Mouse (Mus musculus) spleen, postnatal 4 days (tissue): ENCODE results near the gene Apom.

Experiments
- DNase-seq, 2 experiments: peaks; one replicate each; pipeline ENCODE4 v3.0.0; 2022; ENCODE audit warnings: low spot score in 2 of 2

Apom gene

DNA sequence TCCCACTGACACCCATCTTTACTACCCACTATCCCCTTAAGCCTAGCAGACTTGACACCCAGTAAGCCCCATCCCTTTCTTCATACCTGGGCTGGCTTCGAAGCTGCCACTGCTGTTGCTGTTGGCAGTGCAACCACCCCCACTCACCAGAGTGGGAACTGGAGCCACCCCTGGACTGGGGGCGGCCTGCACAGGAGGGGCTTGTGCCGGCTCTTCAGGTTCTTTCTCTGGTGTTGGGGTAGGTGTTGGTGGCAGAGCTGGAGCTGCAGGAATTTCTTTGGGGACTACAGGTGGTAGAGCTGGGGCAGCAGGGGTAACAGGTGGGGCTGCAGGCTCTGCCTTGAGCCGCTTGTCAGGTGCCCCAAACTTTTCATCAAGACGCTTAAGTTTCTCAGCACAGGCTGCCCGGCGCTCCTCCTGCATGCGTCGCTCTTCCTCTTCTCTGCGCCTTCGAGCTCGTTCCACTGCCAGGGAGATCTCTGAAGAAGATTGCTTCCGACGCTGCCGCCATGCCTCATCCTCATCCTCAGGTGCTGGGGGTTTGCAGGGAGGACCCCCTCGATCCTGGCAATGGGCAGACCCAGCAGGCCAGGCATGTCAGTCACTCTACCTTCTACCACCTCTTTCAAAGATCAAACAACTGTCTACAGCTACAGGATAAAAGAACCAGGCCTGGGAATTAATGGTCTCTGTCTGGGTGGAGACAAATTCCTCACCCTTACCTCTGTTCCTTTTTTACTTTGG, 27.2 kb upstream of the Apom start:
- peak in 1 of 2 experiments; percentile 60 for DNase-seq

DNA sequence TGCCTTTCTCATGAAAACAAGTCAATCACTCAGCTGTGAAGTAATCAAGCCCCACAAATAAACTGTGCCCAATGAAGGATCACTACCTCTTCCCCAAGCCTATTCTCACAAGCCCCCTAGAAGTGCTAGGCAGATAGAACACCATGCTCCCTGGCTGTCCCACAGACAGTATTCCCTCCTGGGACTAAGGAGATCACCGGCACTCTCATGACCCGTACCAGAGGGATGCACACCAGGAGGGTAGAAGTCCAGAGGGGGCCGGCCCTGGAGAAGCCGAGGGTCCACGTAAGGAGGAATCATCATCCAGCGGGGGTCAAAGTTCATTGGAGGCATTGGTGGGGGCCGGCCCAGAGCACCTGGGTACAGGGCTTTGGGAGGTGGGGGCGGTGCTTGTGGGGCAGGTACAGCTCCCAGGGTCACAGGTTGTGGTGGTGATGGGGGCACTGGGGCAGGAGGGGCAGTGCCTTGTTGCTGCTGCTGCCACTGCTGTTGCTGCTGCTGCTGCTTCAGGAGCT, 25.9 kb upstream of the Apom start:
- peak in 1 of 2 experiments; percentile 59 for DNase-seq

- DNase-seq = peak in 1 of 2 experiments; percentile 60
Measured at GRCm38 (mm10) chr17:35157254-35157653, 25.4 kb upstream of the Apom start.

- DNase-seq = peak in 1 of 2 experiments; percentile 65
Measured at GRCm38 (mm10) chr17:35156461-35157200, 24.8 kb upstream of the Apom start.

- DNase-seq = no peak
Measured at GRCm38 (mm10) chr17:35155451-35155850, 23.6 kb upstream of the Apom start.

DNA sequence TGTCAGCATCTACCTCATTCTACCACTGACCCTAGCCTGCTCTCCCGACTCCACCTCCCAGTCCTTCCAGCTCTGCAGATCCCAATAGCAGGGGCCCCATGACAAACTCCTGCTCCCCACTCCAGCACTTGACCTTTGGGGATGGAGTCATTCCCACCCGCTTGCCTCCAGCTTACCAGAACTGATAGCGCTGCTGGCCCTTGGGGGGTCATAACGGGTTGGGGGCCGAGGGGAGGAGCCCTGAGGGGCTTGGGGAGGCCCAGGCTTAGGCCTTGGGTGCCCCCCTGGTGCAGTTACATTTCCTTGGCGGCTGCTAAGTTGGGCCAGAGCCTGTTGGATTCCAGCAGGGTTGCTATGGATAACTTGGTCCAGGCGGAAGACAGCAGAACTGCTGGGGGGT, 22.8 kb upstream of the Apom start:
- peak in 1 of 2 experiments; percentile 60 for DNase-seq

GRCm38 (mm10) chr17:35153931-35154330, 22.1 kb upstream of the Apom start:
- DNase-seq = no peak

DNA sequence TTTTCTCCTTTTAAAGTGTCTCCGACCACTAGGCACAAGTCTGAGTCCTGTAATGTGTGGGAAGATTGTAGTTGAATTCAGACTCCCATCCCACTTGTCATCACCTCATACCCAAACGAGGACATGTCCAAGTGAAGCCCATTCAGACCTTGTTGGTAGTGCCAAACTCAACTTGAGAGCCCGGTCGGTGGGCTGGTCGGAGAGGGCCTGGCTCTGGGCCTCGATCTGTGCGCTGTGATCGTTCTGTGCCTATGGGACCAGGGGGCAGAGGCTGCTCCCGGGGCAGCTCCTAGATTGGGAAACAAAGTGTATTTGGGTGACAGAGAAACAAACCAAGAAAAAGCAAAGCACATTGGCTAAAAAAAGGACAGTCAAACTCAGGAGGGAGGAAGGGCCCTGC, 21.2 kb upstream of the Apom start:
- DNase-seq = no peak

GRCm38 (mm10) chr17:35152121-35152520, 20.3 kb upstream of the Apom start:
- no peak for DNase-seq

DNA sequence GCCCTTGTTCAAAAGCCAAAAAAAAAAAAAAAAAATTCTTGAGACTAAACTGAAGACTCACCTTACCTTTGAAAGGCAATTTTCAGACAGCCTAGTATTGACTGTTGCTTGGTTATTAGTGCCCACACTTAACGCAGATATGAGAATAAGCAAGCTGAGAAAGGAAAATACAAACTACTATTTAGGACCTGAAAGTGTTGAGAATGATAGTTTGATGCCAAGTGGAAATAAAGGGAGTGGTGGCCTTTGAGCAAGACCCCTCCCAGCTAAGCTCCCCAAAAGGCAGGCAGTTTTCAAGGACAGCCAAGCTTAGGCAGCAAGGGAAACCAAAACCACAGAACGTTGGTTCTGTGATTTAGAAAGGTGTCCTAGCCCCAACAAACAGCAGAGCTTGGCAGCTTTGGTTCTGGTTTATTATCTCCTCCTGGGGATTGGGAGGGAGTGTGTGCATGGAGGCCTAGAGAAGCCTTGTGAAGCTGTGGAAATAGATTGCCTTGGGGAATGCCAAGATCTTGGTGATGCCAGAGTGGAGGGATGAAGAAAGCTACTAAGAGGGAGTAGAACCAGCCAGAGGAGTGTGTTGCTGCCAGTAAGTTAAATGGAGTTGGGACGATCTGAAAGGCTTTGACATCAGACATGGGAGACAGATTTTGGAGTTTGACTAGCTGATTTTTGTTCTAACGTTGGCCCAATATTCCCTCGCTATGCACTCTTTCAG, 16.2 kb upstream of the Apom start:
- DNase-seq = no peak

GRCm38 (mm10) chr17:35147348-35147747, 15.5 kb upstream of the Apom start:
- no peak for DNase-seq

GRCm38 (mm10) chr17:35146139-35146538, 14.3 kb upstream of the Apom start:
- DNase-seq = no peak

DNA sequence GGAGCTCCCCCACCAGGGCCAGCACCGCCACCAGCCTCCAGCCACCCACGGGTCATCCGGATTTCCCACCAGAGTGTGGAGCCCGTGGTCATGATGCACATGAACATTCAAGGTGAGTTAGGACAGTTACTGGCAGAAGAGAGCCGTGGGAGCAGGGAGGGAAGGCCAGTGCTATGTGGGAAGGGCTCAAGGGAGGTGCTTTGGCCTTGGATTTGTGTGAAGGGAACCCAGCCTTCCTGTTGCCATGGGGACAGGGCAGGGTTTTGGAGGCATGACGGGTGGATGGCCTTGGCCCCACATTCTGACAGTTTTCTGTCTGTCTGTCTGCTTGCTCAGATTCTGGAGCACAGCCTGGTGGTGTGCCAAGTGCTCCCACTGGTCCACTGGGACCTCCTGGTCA, 10.1 kb upstream of the Apom start:
- DNase-seq = no peak

GRCm38 (mm10) chr17:35140490-35140996, 8.7 kb upstream of the Apom start:
- DNase-seq = no peak

- DNase-seq = no peak
Measured at GRCm38 (mm10) chr17:35139269-35139668, 7.4 kb upstream of the Apom start.

GRCm38 (mm10) chr17:35135591-35136320, 3.9 kb upstream of the Apom start:
- peak in 1 of 2 experiments; percentile 63 for DNase-seq

- peak; percentile 93 to 96 for DNase-seq
Measured at GRCm38 (mm10) chr17:35134801-35135590, 3.1 kb upstream of the Apom start, which contains the start of gene Bag6. TSS of gene Bag6 (plus strand) at chr17:35135178.

- DNase-seq = no peak
Measured at GRCm38 (mm10) chr17:35133517-35133916, 1.7 kb upstream of the Apom start.

DNA sequence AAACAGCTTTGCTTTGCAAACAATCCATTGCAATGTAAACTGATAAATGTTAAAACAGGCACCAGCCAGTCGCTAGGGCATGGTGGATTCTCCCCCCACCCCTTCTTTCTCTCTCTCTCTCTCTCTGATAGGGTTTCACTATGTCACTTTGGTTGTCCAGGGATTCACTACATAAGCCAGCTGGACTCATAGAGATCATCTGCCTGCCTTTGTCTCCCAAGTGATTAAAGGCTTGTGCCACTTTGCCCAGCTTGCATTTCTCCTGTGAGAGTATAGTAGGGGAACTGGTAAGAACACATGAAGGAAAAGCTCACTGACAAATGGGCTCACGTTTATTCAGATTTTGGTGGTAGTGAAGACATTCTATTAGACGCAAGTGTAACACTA, 317 bp upstream of the Apom start:
- no peak for DNase-seq

- peak in 1 of 2 experiments; percentile 61 for DNase-seq
Measured at GRCm38 (mm10) chr17:35131038-35131437, 812 bp downstream of the Apom start.
